Mouse (Mus musculus) layer of hippocampus, postnatal 10 days (tissue): ENCODE measurements around the gene Fam78a. TPM values are rescaled to one million over a fixed set of nuclear protein-coding genes. Genes with fewer than 3 reads are reported as not detected.

Source experiments
- DNase-seq, 2 experiments: peaks; one replicate each; pipeline ENCODE4 v3.0.0; 2021; ENCODE audit warnings: low spot score in 2 of 2
- total RNA-seq, 2 experiments: library from RNA; stranded (reverse); gene quantifications; 2 replicates each; pipeline ENCODE4 v1.2.3; 2021

Fam78a gene
- total RNA-seq, 2 experiments from 2014 or later = 2.3 to 2.6 TPM

DNA sequence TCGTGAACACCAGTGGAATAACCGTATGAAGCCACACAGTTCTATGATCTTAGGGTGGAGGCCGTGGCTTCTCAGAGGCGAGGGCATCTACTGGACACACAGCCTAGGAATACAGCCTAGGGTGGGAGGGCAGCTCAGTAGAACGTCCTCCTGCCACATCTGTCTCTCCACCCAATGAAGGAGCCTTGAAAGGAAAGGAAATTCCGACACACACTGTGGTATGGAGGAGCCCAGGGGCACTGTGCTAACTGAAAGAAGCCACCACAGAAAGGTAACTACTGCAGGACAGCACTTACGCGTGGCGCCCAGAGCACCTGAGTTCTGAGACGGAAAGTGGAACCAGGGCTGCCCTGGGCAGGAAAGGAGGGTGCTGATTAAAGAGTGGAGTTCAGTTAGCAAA lies 13.9 kb downstream of the Fam78a start:
- DNase-seq = no peak

DNA sequence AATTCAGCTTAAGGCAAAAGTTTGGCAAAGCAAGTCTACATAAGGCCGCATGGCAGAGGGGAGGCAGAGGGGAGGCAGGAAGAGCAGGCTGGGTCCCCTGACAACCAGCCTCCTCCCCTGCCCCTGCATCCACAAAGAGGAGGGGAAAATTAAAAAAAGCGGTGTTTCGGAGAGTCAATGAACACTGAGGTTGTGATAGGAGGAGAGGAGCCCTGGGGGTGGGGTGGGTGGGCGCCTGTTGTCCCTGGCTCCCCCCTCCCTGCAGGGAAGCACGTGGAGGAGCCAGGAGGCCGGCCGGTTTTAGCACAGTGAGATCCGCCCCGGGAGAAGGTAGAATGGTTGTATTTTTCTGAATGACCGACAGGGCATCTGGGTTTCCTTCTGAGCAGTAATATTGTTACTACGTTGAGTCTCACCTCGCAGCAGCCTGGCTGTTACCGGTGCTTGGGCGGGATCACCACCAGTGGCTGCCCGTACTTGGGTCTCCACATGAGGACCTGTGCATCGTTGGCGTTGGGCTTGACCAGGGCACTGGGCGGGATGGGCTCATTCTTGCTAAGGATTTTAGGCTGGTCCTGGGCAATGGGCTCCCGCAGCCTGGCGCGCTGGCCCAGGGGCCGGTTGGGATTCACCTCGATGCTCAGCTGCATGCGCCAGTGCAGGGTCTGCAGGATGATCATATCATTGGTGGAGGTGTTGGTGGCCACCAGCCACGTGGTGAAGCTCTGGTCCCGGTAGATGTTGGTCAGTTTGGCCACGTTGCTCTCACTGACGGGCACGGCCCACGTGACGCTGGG lies 15.6 kb downstream of the Fam78a start:
- DNase-seq = no peak

DNA sequence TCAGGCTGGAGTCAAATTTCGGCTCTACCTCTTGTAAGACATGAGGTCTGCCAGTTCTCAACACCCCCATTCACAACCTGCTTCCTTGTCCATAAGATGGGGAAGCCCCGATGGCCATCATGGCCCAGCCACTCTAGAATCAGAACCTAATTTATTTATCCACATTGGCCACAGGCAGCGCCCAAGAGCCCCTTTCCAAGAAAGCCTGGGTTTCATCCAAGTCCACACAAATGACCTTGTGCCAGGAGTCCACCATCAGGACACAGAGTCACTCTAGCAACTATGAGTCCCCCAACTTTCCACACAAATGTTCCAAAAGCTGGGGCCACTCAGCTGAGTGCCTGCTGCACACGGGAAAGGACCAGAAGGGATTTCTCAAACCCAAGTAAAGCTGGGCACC lies 18.7 kb downstream of the Fam78a start:
- no peak for DNase-seq

DNA sequence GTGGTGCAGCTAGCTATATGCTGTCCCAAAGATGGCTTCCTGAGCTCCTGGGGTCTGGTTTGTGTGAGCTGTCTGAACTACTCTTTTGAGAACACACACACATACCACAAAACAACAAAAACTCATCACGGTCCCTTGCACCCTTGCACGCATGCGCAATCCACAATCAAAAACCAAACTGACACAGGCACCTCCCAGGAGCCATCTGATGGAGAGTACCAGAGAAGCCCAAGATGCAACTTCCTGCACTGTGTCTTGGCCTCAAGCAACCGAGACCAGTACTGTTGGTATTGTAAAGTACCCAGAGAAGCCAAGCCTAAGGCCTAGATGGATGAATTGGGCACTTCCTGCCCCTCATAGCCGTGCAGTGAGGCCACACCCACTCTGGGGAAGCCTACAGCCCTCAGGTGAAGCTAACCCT lies 19.3 kb downstream of the Fam78a start:
- DNase-seq = no peak

DNA sequence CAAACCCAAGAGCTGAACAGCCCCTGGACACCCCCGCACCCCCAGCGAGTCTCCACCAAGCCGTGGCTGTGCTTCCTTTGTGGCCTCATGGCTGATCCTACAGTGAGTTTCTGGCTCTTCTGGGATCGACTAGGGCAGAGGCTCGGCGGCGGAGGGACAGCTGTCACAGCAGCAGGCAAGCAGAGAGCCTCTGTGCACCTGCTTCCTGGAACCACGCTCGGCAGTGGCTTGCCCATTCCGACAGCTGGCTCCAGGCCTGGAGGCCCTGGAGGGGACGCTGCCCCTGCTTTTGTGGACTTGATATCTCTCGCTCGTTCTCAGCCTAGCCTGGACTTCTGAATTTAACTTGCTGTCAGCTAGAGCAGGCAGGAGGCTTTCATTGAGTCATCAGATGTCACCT lies 19.7 kb downstream of the Fam78a start:
- DNase-seq = no peak

DNA sequence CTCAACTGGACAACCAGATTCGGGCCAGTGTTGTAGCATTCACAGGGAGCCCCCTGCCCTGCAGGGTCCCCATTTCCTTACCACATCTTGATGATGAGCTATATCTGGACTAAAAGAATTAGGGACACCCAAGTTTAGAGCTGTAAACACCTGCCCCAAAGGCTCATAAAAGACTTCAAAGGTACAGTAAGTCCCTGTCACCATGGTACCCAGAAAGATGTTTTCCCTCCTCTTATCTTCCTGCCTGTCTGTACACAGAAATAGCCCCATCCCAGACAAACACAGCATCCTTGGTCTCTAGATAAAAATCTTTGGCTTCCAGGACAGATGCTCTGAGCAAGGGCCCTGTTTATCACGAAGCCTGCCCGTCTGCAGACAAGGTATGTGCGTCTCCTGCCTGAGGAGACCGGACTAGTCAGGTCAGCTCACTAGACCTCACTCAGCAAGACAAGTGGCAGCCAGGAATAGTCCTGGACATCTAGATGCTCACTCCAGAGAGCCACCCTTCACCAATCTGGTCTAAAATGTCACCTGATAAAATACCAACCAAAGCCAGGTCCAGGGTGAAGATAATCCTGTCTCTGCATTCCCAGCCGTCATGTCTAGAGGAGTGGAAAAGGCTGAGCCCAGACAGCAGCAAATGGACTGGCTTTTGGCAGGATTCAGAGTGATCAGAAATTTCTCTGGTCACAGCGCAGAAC lies 21.1 kb downstream of the Fam78a start:
- DNase-seq = no peak

DNA sequence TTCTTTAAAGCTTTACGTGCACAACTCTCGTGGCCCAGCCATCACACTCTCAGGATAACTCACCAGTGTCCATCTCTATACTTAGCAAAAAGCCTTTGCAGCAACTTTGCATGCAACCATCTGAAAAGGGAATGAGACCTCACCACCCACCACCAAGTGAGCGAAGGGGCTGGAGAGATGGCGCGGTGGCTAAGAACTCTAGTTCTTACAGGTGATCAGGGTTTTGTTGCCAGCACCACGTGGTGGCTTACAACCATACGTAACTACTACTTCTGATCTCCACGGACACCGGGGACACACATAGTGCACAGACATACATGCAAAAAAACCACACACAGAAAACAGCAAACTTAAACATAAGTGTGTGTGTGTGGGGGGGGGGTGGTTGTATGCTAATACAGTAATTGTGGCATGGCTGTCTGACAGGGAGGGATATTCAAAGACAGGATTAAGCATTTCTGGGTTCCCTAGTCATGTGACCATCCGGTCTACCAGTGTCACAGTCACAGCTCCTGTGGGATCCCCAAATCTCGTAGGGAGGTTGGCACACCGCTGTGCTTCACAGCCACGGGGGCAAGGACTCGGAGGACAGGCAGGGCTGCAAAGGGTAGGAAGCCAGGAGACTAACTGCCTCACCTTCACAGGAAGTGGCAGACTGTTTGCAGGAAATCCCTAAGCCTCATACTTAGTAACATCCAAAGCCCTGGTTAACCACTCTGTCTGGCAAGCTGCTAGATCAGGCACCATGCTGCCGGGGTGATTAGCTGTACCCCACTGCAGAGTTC lies 21.8 kb downstream of the Fam78a start:
- DNase-seq = no peak

DNA sequence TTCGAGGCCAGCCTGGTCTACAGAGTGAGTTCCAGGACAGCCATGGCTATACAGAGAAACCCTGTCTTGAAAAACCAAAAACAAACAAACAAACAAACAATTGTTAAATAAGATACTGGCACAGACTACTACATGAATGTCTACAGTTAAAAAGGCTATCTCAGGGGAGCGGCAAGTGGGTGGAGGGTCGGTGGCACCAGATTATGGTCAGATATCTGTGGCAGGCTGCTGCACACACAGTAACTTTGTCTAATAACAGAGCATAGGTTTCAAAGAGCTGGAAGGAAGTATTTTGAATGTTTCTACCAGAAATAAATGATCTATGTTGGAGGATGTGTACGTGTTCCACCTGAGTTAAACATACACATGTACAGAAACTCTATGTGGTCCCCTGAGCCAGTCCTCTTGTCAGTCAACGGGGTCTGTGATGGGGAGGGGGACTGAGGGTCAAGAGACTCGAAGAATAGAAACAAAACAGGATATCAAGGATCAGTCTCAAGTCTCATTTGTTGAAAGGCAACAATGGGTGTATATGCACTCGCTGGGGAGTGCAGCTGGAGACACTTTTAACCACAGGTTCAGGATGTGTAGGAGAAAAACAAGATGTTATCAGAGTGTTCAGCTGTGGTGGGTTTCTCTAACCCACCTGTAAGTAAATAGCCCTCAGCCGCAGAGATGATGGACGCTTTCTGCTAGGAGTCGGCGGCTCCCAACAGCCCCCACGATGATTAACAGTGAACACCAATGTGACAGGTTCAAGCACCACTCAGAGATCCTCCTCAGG lies 22.7 kb downstream of the Fam78a start:
- no peak for DNase-seq

DNA sequence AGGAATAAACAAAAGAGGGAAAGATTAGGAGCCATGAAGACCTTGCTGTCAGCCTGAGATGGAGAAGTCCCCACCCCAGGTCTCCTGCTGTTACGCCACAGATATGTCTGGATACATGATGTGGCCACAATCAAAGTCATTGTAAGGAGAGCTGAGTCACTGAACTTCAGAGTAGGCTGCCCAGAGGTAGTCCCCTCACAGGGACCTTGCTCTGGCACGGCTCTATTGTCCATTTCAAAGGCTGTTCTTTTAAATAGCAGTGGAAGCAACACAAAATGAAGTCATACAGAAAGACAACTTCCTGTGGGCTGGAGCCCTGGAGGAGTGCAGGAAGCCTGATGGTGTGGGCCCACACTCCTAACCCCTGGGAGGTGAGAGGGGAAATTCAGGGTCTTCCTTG lies 23.5 kb downstream of the Fam78a start:
- DNase-seq = no peak

DNA sequence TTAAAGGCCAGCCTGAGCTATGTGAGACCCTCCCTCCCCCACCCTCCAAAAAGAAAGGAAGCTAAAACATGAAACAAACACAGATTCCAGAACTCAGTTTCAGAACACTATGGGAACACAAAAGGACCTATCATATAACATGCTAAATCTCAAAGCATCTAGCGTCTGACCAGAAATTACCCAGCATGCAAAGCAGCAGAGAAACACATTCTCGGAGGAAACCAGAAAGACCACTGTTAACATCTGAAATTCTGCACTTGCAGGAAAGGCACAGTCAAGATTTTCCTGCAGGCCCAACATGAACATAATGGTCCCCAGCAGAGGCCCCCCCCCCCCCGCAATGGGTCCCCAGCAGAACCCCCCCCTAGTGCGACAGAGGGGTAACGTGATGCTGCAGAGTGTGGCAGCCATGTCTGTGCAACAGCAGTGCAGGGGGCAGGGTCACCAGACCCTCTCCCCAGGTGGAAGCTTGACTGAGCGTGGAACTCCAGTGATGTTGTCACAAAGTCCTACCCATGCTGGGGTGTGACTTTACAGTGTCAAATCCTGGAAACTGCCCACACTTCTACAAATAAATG lies 24.3 kb downstream of the Fam78a start:
- no peak for DNase-seq

DNA sequence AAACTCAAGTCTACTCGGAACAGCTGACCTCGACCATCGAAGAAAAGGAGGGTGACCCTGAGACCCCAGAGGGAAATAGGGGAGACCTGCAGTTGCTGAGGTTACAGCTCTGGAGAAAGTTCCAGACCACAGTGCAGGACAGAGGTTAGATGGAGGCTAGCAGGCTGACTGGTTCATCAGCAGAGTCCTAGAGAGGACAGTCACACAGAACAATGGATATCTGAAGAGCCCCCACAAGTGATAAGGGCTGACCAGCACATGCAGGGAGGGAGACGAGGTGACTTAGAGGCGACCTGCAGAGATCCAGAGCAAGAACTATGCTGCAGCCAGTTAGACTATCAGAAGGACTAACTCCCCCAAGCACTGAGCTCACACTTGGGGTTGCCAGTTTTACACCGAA lies 25.0 kb downstream of the Fam78a start:
- no peak for DNase-seq

DNA sequence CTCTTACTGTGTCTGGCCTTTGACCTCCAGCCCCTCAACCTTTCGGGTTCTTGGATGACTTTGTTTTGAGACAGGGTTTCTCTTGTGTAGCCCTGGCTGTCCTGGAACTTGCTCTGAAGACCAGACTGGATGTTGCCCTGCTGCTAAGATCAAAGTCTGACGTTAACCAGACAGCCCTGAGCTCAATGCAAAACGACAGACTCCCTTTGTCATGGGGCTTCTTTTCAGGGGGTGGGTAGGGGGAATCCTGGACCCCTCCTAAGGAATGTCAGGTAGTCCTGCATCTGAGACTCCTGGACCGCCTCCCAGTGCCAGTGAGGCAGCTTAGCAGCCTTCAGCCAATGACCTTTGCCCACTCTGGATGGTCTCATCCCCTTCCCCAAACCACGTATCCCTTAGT lies 25.9 kb downstream of the Fam78a start:
- no peak for DNase-seq

DNA sequence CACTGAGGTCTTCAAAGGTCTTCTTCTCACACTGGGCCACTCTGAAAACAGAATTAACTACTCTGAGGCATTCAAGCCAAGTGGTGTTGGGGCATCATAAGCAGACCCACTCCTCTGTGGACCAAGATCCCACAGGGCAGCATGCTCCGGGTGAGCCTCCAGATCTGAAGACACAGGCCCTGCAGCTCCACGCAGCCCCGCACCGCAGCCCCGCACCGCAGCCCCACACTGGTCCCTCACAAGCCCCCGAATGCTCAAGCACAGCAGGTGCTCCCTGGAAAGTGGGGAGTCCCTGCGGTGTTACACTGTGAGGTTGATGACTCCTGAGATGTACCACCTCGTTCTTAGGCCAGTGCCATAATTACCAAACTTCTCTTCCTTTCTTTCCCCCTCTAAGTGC lies 26.4 kb downstream of the Fam78a start:
- no peak for DNase-seq

DNA sequence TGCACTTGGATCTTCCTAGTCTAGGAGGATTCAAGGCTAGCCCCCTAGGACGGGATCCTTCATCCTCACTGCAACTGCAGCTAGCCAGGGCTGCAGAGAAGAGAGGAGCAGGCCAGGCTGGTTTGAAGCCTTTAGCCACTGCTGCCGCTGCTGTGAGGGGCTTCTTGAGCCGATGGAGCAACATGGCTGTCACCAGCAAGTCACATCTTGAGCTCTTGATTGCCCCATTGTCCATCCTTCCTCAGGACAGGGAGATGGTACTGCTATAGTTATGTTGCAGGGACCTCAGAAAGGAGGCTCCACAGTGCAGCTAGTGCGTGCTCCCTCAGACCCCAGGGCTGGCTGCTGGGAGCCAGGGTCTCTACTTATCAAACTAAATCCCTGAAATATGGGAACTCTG lies 26.9 kb downstream of the Fam78a start:
- no peak for DNase-seq

DNA sequence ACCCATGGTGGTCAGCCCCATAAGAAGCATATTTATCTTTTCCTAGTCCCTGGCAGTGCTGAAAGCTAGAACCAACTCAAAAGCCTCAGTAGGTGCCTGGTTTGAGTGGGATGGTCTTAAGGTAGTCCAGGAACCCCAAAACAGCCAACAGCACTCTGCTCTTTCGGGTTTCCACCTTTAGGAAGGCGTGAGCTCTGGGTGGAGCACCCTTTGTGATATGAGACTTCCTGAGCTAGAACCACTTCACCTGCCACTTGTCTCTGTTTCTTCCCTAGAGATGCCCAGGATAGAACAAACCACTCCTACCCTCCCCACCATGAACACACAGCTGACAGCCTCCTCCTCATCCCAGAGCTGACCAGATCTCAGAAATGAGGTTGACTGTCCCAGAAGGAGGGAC lies 27.3 kb downstream of the Fam78a start:
- DNase-seq = no peak

DNA sequence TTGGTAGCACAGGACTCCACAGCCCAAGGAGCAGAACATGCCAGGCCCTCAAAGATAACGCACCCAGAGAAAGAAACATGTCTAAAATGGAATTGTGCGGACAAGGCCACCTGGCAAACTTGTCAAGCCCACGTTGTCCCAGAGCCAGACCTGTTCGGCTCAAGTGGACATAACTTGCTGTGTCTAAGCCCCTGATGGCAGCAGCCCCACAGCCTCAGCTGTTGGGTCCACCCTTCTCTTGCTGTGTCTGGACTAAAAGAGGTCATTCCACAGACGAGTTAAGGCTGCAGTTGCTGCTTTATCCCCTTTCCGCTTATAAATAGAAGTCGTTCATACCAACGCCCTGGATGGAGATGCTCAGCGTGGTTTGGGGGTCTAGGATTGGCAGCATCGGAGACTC lies 28.1 kb downstream of the Fam78a start:
- no peak for DNase-seq

DNA sequence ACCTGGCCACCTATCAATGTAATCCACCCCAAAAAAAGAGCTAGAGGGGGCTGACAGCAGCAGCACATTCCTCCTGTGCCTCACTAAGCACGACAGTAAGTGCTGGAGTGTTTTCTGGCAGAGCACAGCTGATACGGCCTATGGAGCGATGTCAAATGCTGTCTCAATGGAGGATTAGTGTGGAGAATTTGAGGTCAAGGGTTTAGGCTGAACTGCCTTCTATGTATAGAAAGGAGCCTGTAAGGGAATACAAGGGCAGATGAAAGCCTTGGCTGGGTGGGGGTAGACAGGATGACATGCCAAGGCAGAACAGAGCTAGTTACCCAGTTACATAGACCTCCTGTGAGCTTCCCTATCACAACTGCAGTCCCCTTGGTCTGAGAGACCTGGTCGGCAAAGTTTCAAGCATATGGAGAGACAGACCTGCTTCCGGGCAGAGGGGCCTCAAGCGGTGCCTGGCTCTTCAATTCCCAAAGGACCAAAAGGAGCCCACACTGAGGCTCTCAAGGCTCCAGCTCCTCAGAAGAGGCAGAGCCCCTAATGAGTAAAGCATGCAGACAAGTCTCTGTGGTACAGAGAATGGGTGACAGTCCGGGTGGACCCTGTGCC lies 29.2 kb downstream of the Fam78a start:
- DNase-seq = no peak

DNA sequence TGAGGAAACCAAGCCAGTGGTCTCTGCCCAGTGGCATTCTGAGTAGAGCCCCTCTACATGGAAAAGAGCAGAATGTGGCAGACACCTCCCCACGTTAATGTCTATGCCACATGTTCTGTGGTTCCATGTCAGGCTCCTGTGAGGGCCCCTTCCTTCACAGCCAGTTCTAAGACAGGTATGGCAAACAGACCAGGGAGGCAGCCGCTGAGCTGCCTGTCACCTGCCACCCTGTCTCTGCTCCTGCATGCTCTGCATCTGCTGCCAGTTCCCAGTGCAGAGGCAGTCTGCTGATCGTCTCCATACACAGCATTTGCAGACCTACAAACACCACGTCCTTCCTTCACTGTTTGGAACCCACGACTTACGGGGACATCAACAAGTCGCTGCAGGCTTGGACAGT lies 32.2 kb downstream of the Fam78a start:
- DNase-seq = no peak

DNA sequence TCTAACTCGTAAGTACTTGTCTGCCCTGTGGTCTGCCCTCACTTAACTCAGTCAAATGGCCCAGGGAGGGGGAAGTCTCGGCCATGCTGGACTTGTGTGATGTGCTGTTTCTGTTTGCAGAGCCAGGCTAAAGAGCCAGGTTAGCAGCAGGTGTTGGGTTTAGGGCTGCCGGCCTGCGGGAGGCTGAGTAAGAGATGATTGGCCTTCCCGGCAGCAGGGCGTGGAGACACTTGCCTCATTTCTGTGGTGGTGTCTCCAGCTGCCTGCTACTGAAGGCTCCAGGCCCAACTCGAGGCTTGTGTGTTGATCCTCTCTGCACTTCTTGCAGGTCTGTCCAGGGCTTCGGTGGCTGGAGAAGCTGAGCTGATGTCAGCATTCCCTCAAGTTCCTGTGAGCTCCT lies 32.9 kb downstream of the Fam78a start:
- DNase-seq = no peak

DNA sequence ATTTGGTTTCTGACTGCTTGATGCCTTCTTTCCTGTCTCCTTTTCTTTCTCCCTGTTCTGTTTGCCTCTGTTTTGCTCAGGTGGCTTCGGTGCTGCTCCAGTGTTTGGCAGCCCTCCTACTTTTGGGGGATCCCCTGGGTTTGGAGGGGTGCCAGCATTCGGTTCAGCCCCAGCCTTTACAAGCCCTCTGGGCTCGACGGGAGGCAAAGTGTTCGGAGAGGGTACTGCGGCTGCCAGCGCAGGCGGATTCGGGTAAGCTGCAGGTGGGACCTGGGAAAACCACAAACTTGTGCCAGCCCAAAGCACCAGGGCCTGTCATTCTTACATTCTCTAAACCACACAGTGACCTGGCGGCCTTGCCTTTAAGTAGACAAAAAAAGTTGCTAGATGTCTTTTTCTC lies 37.3 kb downstream of the Fam78a start:
- DNase-seq = no peak

DNA sequence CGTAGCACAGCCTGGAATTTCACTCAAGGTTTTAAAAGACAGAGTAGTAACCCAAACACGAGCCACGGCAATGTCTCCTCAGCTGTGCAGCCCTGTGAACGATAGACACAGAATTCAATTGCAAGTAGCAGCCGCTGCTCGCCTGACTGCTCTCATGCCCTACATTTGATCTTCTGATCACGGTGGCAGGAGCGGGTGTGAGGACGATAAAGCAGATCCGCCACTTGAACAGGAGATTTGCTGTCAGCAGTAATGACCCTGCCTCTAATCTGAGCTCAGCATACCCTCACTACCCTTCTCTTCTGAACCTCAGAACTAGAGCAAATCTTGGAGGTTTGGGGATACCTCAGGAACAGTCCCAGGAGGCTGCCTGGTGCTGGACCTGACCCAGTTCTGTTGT lies 38.6 kb downstream of the Fam78a start:
- DNase-seq = no peak
